Mouse (Mus musculus) spleen, postnatal 14 days (tissue): ENCODE results near the gene Man2c1.

Experiments used
- DNase-seq, 2 experiments: peaks; one replicate each; pipeline ENCODE4 v3.0.0; 2021 to 2022; ENCODE audit warnings: low spot score in 2 of 2

The Man2c1 gene

GRCm38 (mm10) chr9:57130577-57131433 lies at the start of gene Man2c1:
Man2c1 (plus strand) TSS chr9:57130690.
- peak; percentile 89 to 92 for DNase-seq

GRCm38 (mm10) chr9:57082236-57082635 lies 48.3 kb upstream of the Man2c1 start:
- no peak for DNase-seq

- no peak for DNase-seq
These were observed 13.2 kb upstream of the Man2c1 start for GRCm38 (mm10) chr9:57117261-57117755.

- DNase-seq: no peak
These were observed 849 bp upstream of the Man2c1 start for GRCm38 (mm10) chr9:57129641-57130040.

GRCm38 (mm10) chr9:57137246-57137645 lies 6.8 kb downstream of the Man2c1 start:
- no peak for DNase-seq

- no peak for DNase-seq
These were observed 7.3 kb downstream of the Man2c1 start for GRCm38 (mm10) chr9:57137777-57138176.

- no peak for DNase-seq
These were observed 8.0 kb downstream of the Man2c1 start for GRCm38 (mm10) chr9:57138507-57138906.

GRCm38 (mm10) chr9:57139110-57139509 lies 8.6 kb downstream of the Man2c1 start:
- DNase-seq: no peak

- no peak for DNase-seq
These were observed 9.1 kb downstream of the Man2c1 start for GRCm38 (mm10) chr9:57139571-57139970.

GRCm38 (mm10) chr9:57141417-57142353 lies 11.2 kb downstream of the Man2c1 start:
- DNase-seq: no peak

GRCm38 (mm10) chr9:57143212-57143611 lies 12.7 kb downstream of the Man2c1 start:
- DNase-seq: no peak

GRCm38 (mm10) chr9:57144830-57145229 lies 14.3 kb downstream of the Man2c1 start:
- DNase-seq: no peak

GRCm38 (mm10) chr9:57146451-57147066 lies 16.1 kb downstream of the Man2c1 start:
- no peak for DNase-seq

- no peak for DNase-seq
These were observed 17.0 kb downstream of the Man2c1 start for GRCm38 (mm10) chr9:57147205-57148143.

GRCm38 (mm10) chr9:57148144-57148878 lies 17.8 kb downstream of the Man2c1 start, which contains the start of gene Neil1:
Neil1 (minus strand) TSS chr9:57148305.
- DNase-seq: peak; percentile 43 to 57

GRCm38 (mm10) chr9:57149021-57149420 lies 18.5 kb downstream of the Man2c1 start:
- no peak for DNase-seq

- no peak for DNase-seq
These were observed 19.7 kb downstream of the Man2c1 start for GRCm38 (mm10) chr9:57150192-57150591.

- DNase-seq: no peak
These were observed 21.8 kb downstream of the Man2c1 start for GRCm38 (mm10) chr9:57152331-57152730.

GRCm38 (mm10) chr9:57156383-57156782 lies 25.9 kb downstream of the Man2c1 start:
- no peak for DNase-seq

GRCm38 (mm10) chr9:57156823-57157222 lies 26.3 kb downstream of the Man2c1 start:
- DNase-seq: no peak
